Mouse (Mus musculus) Muller cell, postnatal 12 days (primary cell): Measurements from ENCODE around the gene Tnfrsf13c.

Experiments used
- DNase-seq: peaks from one replicate; pipeline ENCODE4 v3.0.0-alpha.2; 2015; ENCODE audit errors: inconsistent ontology term

The Tnfrsf13c gene

DNA sequence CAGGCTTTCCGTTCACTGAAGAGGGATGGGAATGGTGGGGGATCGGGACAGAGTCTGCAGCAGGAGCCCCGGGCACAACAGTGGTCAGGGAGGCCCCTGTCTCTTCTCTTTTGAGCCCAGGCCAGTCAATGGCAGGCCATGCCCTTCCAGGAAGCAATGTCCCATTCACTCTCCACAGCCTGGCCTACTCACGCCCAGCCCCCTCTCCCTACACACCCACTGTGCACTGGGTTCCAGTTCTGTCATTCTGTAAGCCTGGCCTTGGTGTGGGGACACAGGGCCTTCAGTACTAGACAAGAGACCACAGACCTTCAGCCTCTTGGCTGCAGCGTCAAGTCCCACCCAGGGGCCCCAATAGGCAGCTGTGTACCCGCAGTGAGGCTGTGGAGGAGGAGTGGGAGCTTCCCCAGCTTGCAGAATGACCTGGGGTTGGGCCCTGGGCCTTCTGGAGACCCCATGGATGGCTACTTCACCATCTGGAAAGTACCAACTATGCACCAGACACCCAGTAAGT lies 6.0 kb upstream of the Tnfrsf13c start:
- DNase-seq: no peak

GRCm38 (mm10) chr15:82229542-82230045 lies 5.4 kb upstream of the Tnfrsf13c start:
- no peak for DNase-seq

GRCm38 (mm10) chr15:82225769-82226168 lies 1.6 kb upstream of the Tnfrsf13c start:
- no peak for DNase-seq

DNA sequence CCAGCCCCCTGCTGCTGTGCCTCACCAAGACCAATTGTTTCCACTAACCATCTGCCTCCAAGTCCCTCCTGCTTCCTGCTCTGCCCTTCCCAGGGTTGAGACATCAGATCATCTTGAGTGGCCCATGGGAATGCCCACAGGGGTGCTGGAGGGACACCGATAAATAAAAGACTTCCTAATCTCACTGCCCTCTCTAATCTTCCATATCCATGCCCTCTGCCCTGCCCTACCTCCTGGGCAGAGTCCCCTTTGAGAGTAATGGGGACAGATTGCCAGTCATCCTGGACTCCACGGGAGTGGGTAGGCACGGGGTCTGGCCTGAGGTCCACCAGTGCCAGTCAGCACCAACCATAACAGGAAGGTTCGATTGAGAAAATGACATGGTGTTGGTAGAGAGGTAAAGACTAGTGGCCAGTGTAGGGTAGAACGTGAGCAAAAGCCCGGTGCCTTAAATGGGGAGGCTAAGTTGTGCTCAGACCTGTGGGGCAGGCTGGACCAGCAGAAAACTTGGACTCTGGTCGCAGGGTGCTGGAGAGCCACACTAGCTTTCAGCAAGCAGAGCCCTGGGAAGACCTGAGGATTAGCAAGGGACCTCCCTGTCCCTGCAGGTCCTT lies 540 bp upstream of the Tnfrsf13c start:
- DNase-seq: no peak

DNA sequence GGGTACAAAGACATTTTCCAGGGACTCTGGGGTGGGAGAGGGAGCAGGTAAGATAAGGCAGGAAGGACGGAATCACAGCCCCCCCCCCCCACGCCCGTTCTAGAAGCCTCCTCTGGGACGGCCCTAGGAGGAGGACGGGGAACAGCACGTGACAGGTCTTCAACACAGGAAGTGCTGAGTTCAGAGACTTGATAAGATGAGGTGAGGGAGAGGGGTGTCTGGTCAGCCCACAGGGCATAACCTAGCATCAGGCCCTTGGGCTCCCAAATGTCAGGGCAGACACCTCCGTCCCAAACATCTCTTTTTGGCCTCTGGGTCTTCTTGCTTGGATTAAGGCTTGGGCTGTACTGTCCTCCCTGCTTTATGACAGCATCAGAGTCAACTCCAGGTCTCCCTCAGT lies 918 bp downstream of the Tnfrsf13c start:
- DNase-seq: no peak

DNA sequence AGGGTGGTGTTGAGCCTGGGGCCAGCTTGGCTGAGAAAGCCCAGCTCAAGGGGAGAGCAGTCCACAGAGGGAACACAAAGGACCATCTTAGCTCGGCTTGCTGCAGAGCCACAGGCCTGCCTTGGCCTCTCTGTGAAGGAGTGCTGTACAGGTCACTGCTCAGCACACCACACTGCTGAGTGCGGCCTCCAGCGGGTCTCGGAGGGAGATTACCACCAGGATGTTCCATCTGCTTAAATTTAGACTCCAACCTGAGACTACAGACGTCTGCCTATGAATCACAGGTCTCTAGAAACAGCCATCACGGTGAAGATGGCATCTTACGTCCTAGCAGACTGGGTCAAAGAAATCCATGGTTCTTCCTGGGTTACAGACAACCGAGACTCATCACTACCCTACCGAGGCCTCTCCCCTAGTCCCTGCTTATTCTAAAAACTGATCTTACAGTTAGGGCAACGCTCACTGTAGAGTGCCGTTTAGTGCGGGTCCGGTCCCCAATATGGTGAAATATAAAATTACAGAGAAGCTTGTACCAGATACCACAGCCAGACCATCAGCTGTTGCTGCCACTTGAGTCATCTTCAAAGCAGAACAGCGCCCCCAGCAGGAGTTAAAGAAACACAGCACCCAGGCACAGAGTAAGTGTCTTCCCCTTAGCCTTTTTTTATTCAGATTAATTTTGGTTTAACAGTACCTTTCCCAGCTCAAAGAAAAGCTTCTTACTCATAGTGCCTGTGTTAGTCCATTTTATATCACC lies 2.9 kb downstream of the Tnfrsf13c start:
- DNase-seq: no peak

GRCm38 (mm10) chr15:82220003-82220675 lies 4.0 kb downstream of the Tnfrsf13c start:
- no peak for DNase-seq

GRCm38 (mm10) chr15:82218778-82219666 lies 5.1 kb downstream of the Tnfrsf13c start:
- DNase-seq: no peak

- no peak for DNase-seq
Observed at GRCm38 (mm10) chr15:82217980-82218379, 6.2 kb downstream of the Tnfrsf13c start.

GRCm38 (mm10) chr15:82217039-82217438 lies 7.1 kb downstream of the Tnfrsf13c start:
- DNase-seq: no peak

GRCm38 (mm10) chr15:82216142-82216827 lies 7.9 kb downstream of the Tnfrsf13c start:
- no peak for DNase-seq

- no peak for DNase-seq
Observed at GRCm38 (mm10) chr15:82215332-82216046, 8.7 kb downstream of the Tnfrsf13c start.

GRCm38 (mm10) chr15:82213222-82213621 lies 10.9 kb downstream of the Tnfrsf13c start:
- DNase-seq: no peak

DNA sequence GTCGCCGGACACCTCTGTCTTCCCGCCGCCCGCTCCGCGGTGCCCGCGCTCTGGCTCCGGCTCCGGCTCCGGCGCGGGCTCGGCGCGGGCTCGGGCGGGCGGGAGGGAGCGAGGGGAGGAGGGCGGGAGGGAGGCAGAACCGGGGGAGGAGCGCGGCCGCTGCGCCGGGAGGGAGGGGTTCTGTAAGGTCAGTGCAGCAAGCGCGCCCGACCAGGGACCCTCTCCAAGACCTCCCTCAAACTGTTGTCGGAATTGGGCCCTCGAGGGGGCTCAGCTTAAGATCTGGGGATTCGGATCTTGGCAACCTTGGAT lies 11.5 kb downstream of the Tnfrsf13c start, which contains the start of gene Shisa8:
Gene Shisa8 (minus strand): TSS at position 64 of the 312 bp plus-strand sequence.
- peak; percentile 47 for DNase-seq

GRCm38 (mm10) chr15:82211911-82212751 lies 12.0 kb downstream of the Tnfrsf13c start:
- DNase-seq: peak; percentile 50

DNA sequence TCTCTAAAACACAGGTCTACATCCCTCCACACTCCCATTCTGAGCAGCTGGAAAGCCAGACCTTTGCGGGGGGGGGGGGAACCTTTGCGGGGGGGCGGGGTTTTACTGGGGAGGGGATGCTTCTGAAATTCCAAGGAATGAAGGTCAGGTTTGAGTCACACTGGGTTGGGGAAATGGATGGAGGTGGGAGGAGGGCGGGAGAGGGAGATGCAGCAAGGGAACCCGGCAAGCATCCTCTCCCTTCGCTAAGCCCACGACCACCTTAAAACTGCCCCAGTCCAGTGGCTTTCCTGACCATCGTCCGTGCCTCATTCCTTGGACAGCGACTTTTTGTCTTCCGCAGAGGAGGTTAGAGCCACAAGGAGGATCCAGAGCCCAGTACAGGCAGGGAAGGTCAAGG lies 12.9 kb downstream of the Tnfrsf13c start:
- DNase-seq: no peak

GRCm38 (mm10) chr15:82210801-82211200 lies 13.4 kb downstream of the Tnfrsf13c start:
- DNase-seq: no peak

GRCm38 (mm10) chr15:82209295-82210050 lies 14.7 kb downstream of the Tnfrsf13c start:
- no peak for DNase-seq

GRCm38 (mm10) chr15:82208307-82208706 lies 15.9 kb downstream of the Tnfrsf13c start:
- DNase-seq: no peak
